Mouse (Mus musculus): ENCODE results near the gene Cxcl13. TPM values are rescaled to one million over a fixed set of nuclear protein-coding genes. Genes with fewer than 3 reads are reported as not detected.
"Not testable (repeated sequence)": the region's sequence is repeated elsewhere in the genome, so short reads cannot be mapped to it uniquely, and the experiment has no call there.

The Cxcl13 gene
- polyA plus RNA-seq, 1 experiment from 2014 or later: 0.20 TPM

GRCm38 (mm10) chr5:95970845-95971244 lies 14.1 kb downstream of the Cxcl13 start:
- 36% methylated on average over 6 of the region's 6 CpGs for WGBS
- Histone ChIP-seq H3K9me3 (ENCODE audit: control insufficient read depth, low read length) (no peaks in the 10 kb centered on the region), H3K27me3 (ENCODE audit: control insufficient read depth, insufficient read depth, low read length) (no peaks in the 10 kb centered on the region), H3K27ac (ENCODE audit: low read depth, low read length) (no peak overlapping the region), H3K4me2 (replicated peaks; ENCODE audit: low read depth, low read length) (no peak overlapping the region), H3K4me1 (replicated peaks; ENCODE audit: control insufficient read depth, insufficient read depth, low read length) (no peaks in the 10 kb centered on the region), H3K9ac (ENCODE audit: low read depth, low read length) (no peak overlapping the region), H3K4me3 (ENCODE audit: low read depth, low read length) (no peak overlapping the region), H3K36me3 (ENCODE audit: control insufficient read depth, insufficient read depth, low read length) (no peaks in the 10 kb centered on the region)
- ATAC-seq (ENCODE audit: low FRiP score) (no peak), DNase-seq (ENCODE audit: low spot score) (peak; percentile 71)

- DNase-seq (ENCODE audit: low spot score) (no peak), ATAC-seq (ENCODE audit: low FRiP score) (no peak)
- no peak overlapping the region for H3K4me2 ChIP-seq (replicated peaks; ENCODE audit: low read depth, low read length)
- H3K36me3 ChIP-seq (ENCODE audit: control insufficient read depth, insufficient read depth, low read length): no peaks in the 10 kb centered on the region
- H3K9me3 ChIP-seq (ENCODE audit: control insufficient read depth, low read length): no peaks in the 10 kb centered on the region
- no peak overlapping the region for H3K4me3 ChIP-seq (ENCODE audit: low read depth, low read length)
- 85% methylated on average over 3 of the region's 3 CpGs for WGBS
- no peak overlapping the region for H3K9ac ChIP-seq (ENCODE audit: low read depth, low read length)
- no peak overlapping the region for H3K27ac ChIP-seq (ENCODE audit: low read depth, low read length)
- no peaks in the 10 kb centered on the region for H3K4me1 ChIP-seq (replicated peaks; ENCODE audit: control insufficient read depth, insufficient read depth, low read length)
- H3K27me3 ChIP-seq (ENCODE audit: control insufficient read depth, insufficient read depth, low read length): no peaks in the 10 kb centered on the region
These were observed 15.5 kb downstream of the Cxcl13 start for GRCm38 (mm10) chr5:95972208-95972607.

- not testable (repeated sequence) for H3K9ac ChIP-seq (ENCODE audit: low read depth, low read length); H3K4me3 ChIP-seq (ENCODE audit: low read depth, low read length); H3K36me3 ChIP-seq (ENCODE audit: control insufficient read depth, insufficient read depth, low read length); H3K27ac ChIP-seq (ENCODE audit: low read depth, low read length); H3K4me1 ChIP-seq (replicated peaks; ENCODE audit: control insufficient read depth, insufficient read depth, low read length); H3K4me2 ChIP-seq (replicated peaks; ENCODE audit: low read depth, low read length); ATAC-seq (ENCODE audit: low FRiP score); H3K27me3 ChIP-seq (ENCODE audit: control insufficient read depth, insufficient read depth, low read length); H3K9me3 ChIP-seq (ENCODE audit: control insufficient read depth, low read length)
- WGBS: 16% methylated on average over 23 of the region's 34 CpGs
- DNase-seq (ENCODE audit: low spot score): peak; percentile 3
These were observed 17.1 kb downstream of the Cxcl13 start for GRCm38 (mm10) chr5:95973806-95974205.

GRCm38 (mm10) chr5:95976299-95976698 lies 19.5 kb downstream of the Cxcl13 start:
- H3K36me3 ChIP-seq (ENCODE audit: control insufficient read depth, insufficient read depth, low read length): no peaks in the 10 kb centered on the region
- H3K27ac ChIP-seq (ENCODE audit: low read depth, low read length): no peak overlapping the region
- H3K27me3 ChIP-seq (ENCODE audit: control insufficient read depth, insufficient read depth, low read length): no peaks in the 10 kb centered on the region
- H3K4me3 ChIP-seq (ENCODE audit: low read depth, low read length): no peak overlapping the region
- peak; percentile 8 for DNase-seq (ENCODE audit: low spot score)
- no peaks in the 10 kb centered on the region for H3K4me1 ChIP-seq (replicated peaks; ENCODE audit: control insufficient read depth, insufficient read depth, low read length)
- 44% methylated on average over 1 of the region's 1 CpGs for WGBS
- H3K9me3 ChIP-seq (ENCODE audit: control insufficient read depth, low read length): no peaks in the 10 kb centered on the region
- H3K9ac ChIP-seq (ENCODE audit: low read depth, low read length): no peak overlapping the region
- peak; percentile 74; the same call in 1 of the 2 replicates for ATAC-seq (ENCODE audit: low FRiP score)
- H3K4me2 ChIP-seq (replicated peaks; ENCODE audit: low read depth, low read length): no peak overlapping the region

- Histone ChIP-seq H3K4me3 (ENCODE audit: low read depth, low read length) (no peak overlapping the region), H3K4me2 (replicated peaks; ENCODE audit: low read depth, low read length) (no peak overlapping the region), H3K4me1 (replicated peaks; ENCODE audit: control insufficient read depth, insufficient read depth, low read length) (no peaks in the 10 kb centered on the region), H3K9me3 (ENCODE audit: control insufficient read depth, low read length) (no peaks in the 10 kb centered on the region), H3K27me3 (ENCODE audit: control insufficient read depth, insufficient read depth, low read length) (no peaks in the 10 kb centered on the region), H3K27ac (ENCODE audit: low read depth, low read length) (no peak overlapping the region), H3K36me3 (ENCODE audit: control insufficient read depth, insufficient read depth, low read length) (no peaks in the 10 kb centered on the region), H3K9ac (ENCODE audit: low read depth, low read length) (no peak overlapping the region)
- DNase-seq (ENCODE audit: low spot score): no peak
- 71% methylated on average over 5 of the region's 5 CpGs for WGBS
- no peak for ATAC-seq (ENCODE audit: low FRiP score)
These were observed 27.2 kb downstream of the Cxcl13 start for GRCm38 (mm10) chr5:95983797-95984486.

- Histone ChIP-seq H3K4me2 (replicated peaks; ENCODE audit: low read depth, low read length) (no peak overlapping the region), H3K27me3 (ENCODE audit: control insufficient read depth, insufficient read depth, low read length) (no peaks in the 10 kb centered on the region), H3K9me3 (ENCODE audit: control insufficient read depth, low read length) (no peaks in the 10 kb centered on the region), H3K36me3 (ENCODE audit: control insufficient read depth, insufficient read depth, low read length) (no peaks in the 10 kb centered on the region), H3K4me3 (ENCODE audit: low read depth, low read length) (no peak overlapping the region), H3K9ac (ENCODE audit: low read depth, low read length) (no peak overlapping the region), H3K27ac (ENCODE audit: low read depth, low read length) (no peak overlapping the region), H3K4me1 (replicated peaks; ENCODE audit: control insufficient read depth, insufficient read depth, low read length) (no peaks in the 10 kb centered on the region)
- ATAC-seq (ENCODE audit: low FRiP score): peak; percentile 66; the same call in 1 of the 2 replicates
- 11% methylated on average over 12 of the region's 12 CpGs for WGBS
- peak; percentile 9 for DNase-seq (ENCODE audit: low spot score)
These were observed 34.9 kb downstream of the Cxcl13 start for GRCm38 (mm10) chr5:95991339-95992292.

- ATAC-seq (ENCODE audit: low FRiP score): no peak
- no peaks in the 10 kb centered on the region for H3K9me3 ChIP-seq (ENCODE audit: control insufficient read depth, low read length)
- no peaks in the 10 kb centered on the region for H3K27me3 ChIP-seq (ENCODE audit: control insufficient read depth, insufficient read depth, low read length)
- H3K4me1 ChIP-seq (replicated peaks; ENCODE audit: control insufficient read depth, insufficient read depth, low read length): no peaks in the 10 kb centered on the region
- no peak overlapping the region for H3K9ac ChIP-seq (ENCODE audit: low read depth, low read length)
- no peak overlapping the region for H3K4me3 ChIP-seq (ENCODE audit: low read depth, low read length)
- WGBS: 77% methylated on average over 3 of the region's 3 CpGs
- no peak overlapping the region for H3K4me2 ChIP-seq (replicated peaks; ENCODE audit: low read depth, low read length)
- no peak for DNase-seq (ENCODE audit: low spot score)
- H3K36me3 ChIP-seq (ENCODE audit: control insufficient read depth, insufficient read depth, low read length): no peaks in the 10 kb centered on the region
- H3K27ac ChIP-seq (ENCODE audit: low read depth, low read length): no peak overlapping the region
These were observed 40.5 kb downstream of the Cxcl13 start for GRCm38 (mm10) chr5:95997276-95997675.

- no peak overlapping the region for H3K4me2 ChIP-seq (replicated peaks; ENCODE audit: low read depth, low read length)
- H3K36me3 ChIP-seq (ENCODE audit: control insufficient read depth, insufficient read depth, low read length): no peaks in the 10 kb centered on the region
- H3K9ac ChIP-seq (ENCODE audit: low read depth, low read length): no peak overlapping the region
- DNase-seq (ENCODE audit: low spot score) (no peak), ATAC-seq (ENCODE audit: low FRiP score) (no peak)
- no peak overlapping the region for H3K4me3 ChIP-seq (ENCODE audit: low read depth, low read length)
- H3K27me3 ChIP-seq (ENCODE audit: control insufficient read depth, insufficient read depth, low read length): no peaks in the 10 kb centered on the region
- H3K27ac ChIP-seq (ENCODE audit: low read depth, low read length): no peak overlapping the region
- H3K9me3 ChIP-seq (ENCODE audit: control insufficient read depth, low read length): no peaks in the 10 kb centered on the region
- H3K4me1 ChIP-seq (replicated peaks; ENCODE audit: control insufficient read depth, insufficient read depth, low read length): no peaks in the 10 kb centered on the region
These were observed 46.6 kb downstream of the Cxcl13 start for GRCm38 (mm10) chr5:96003348-96003747.
